Mouse (Mus musculus) frontal cortex, adult (tissue): ENCODE results near the gene Ccdc187.
A peak's percentile ranks its signal among the peaks of the same experiment; 100 is the strongest.

ENCODE experiments used
- ATAC-seq: cut with Nextera tagmentation; 2 replicates; pipeline ENCODE4 v1.9.2; 2017; ENCODE audit warnings: mild to moderate bottlenecking, moderate library complexity, mixed read lengths; ENCODE audit not compliant: low TSS enrichment

The Ccdc187 gene

GRCm38 (mm10) chr2:26214526-26214925 lies 79.8 kb downstream of the Ccdc187 start:
- ATAC-seq, result no peak

GRCm38 (mm10) chr2:26209566-26209965 lies 84.8 kb downstream of the Ccdc187 start:
- no peak for ATAC-seq

DNA sequence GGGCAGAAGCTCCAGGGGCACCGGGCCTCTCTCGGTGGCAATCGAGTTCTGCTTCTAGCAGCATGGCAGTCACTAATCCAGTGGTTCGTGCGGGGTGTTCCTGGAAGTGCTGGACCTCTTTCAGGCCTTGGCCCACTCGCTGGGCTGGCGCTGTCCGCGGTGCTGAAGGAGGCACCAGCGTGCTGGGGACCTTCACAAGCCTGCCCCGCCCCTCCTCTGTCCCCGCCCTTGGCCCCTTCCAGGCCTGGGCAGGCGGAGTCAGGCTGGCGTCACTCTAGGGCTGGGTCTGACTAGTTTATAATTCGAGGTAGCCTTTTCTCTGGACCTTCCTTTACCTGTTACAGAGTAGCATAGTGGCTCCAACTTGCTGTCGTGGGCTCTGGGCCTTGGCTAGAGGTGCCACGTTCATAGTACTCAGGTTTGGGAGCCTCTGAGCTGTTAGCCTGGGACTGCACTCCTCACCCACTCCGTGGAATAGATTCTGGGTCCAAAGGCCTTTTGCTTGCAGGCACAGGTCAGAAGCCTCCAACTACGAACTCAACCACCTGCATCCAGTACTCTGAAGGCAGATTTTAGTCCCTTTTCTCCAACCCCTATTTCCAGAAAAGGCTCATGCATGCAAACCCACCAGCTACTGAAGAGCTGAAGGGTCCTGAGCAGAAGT lies 86.1 kb downstream of the Ccdc187 start, which contains the start of gene Lhx3:
Gene Lhx3 (minus strand): TSS at position 164 of the 664 bp plus-strand sequence.
- ATAC-seq, result no peak

GRCm38 (mm10) chr2:26207559-26207958 lies 86.8 kb downstream of the Ccdc187 start:
- ATAC-seq, result no peak

- no peak for ATAC-seq
Measured at GRCm38 (mm10) chr2:26205761-26206160, 88.6 kb downstream of the Ccdc187 start.

DNA sequence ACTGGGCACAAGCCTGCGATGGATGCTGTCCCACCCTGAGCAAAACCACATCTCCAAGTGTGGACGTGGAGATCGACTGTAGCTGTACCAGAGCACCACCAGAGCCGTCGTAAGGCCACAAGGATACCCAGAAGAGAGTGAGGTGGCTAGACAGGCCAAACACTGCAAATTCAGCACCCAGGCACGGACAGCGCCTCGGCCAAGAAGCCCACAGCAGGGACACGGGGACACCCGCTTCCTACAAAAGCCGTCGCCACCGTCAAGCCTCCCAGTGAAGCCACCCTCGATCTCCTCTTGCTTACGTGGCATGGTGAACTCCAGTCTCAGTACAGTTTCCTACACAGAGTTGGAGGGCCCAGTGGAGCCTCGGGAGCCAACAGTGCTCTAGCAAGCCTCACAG lies 89.2 kb downstream of the Ccdc187 start:
- no peak for ATAC-seq

GRCm38 (mm10) chr2:26202849-26203475 lies 91.4 kb downstream of the Ccdc187 start:
- no peak for ATAC-seq

DNA sequence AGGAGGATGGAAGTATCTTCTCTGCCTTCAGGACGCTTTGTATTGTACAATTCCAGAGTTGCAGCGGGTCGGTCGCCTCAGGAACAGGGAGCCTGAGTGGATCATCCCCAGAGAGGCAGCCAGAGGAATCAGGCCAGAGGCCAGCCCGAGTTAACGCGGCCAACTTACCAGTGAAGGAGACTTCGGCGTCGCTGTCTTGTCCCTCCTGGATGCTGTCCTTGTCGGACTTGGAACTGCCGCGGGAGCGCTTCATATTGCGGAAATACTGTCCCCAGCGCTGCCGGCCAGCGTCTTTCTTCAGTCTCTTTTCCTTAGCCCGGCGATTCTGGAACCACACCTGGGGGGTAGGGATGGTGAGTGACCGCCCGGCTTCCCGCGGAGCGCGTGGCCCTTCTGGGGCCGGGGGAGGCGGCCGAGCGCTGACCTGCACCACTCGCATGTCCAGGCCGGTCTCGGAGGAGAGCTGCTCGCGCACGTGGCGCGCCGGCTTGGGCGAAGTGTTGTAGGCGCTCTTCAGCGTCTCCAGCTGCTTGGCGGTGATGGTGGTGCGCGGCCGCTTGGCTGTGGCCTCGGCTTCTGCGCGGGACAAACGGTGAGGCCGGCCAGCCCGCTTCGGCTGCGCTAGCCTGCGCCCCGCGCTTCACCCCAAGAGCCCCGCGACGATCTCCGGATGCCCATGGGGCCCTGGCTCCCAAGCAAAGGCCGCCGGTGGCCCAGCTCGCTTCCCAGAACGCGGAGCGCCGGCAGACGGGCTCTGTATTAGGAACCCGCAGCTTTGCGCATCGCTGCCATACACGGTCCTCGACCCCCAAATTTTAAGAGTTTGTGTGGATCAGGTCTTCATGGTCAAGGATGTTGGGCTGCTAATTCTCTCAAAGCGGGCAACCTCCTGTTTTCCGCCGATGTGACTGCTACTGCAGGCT lies 92.2 kb downstream of the Ccdc187 start:
- peak; percentile 38; the same call in 1 of the 2 replicates for ATAC-seq

- ATAC-seq, result no peak
Measured at GRCm38 (mm10) chr2:26198488-26198887, 95.9 kb downstream of the Ccdc187 start.

GRCm38 (mm10) chr2:26194552-26195339 lies 99.6 kb downstream of the Ccdc187 start:
- ATAC-seq, result no peak
